Mouse (Mus musculus): ENCODE measurements around the gene Slc9a3r1. TPM values are rescaled to one million over a fixed set of nuclear protein-coding genes. Genes with fewer than 3 reads are reported as not detected.

Gene Slc9a3r1
- polyA plus RNA-seq, 1 experiment from 2014 or later, result 59.8 TPM

DNA sequence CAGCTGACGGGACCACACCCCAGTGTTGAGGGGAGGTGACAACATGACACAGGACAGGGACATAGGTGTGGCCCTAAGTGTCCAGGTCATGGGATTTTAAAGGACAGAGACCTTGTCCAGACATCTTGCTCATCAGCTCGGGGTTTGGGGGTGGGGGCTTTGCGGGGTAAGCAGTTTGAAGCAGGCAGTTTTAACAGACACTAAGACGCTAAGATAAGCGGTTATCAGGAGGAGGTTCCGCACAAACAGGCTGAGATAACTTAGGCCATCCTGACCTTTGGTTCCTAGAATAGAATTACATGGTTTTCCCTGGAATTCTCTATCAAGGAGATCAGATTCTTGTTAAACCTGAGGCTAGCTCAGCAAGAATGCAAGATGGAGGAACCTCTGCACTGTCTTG, 31.6 kb downstream of the Slc9a3r1 start:
- peak; percentile 22; the same call in 1 of the 2 replicates for ATAC-seq (ENCODE audit: low read depth)
- H3K36me3 ChIP-seq, result peaks cover 23% of the 10 kb centered on the region

DNA sequence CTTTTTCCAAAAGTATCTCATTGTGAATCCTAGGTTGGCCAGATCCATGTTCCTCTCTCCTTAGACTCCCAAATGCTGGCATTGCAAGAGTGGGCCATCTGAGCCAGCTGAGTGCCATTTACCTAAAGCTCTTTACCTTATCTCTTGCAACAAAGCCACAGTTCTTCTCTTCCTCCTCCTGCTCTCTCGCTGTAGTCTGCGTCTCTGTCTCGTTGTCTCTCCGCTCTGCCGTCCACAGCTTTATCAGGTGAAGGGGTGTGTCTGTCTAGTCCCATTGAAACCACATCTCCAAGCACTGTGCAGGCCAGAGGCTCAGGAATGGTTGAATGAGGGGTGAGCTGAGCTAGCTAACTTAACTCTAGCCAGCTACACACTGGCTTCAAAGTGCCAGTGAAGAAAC, 32.8 kb downstream of the Slc9a3r1 start:
- Histone ChIP-seq H3K4me2 (no peak overlapping the region), H3K36me3 (peaks cover 22% of the 10 kb centered on the region), H3K9ac (no peak overlapping the region), H3K27me3 (no peaks in the 10 kb centered on the region), H3K4me1 (replicated peaks) (peaks cover 46% of the 10 kb centered on the region), H3K4me3 (replicated peaks) (no peak overlapping the region), H3K9me3 (replicated peaks) (no peaks in the 10 kb centered on the region), H3K27ac (no peak overlapping the region)
- DNase-seq (no peak), ATAC-seq (ENCODE audit: low read depth) (peak; percentile 76)
- 10% methylated on average over 5 of the region's 5 CpGs for WGBS (ENCODE audit: insufficient replicate concordance)

More for the DNA sequence above, 31.6 kb downstream of the Slc9a3r1 start:
- no peak for DNase-seq
- 22% methylated on average over 6 of the region's 6 CpGs for WGBS (ENCODE audit: insufficient replicate concordance)
- no peak overlapping the region for H3K27ac ChIP-seq
- H3K4me2 ChIP-seq, result 0 out of 2 replicates have a peak overlapping the region, but pooled peaks have one; percentile 15
- H3K4me1 ChIP-seq (replicated peaks), result peaks cover 50% of the 10 kb centered on the region
- H3K4me3 ChIP-seq (replicated peaks), result no peak overlapping the region
- no peaks in the 10 kb centered on the region; the same call in 1 of the 2 replicates for H3K9me3 ChIP-seq (replicated peaks)
- H3K27me3 ChIP-seq, result no peaks in the 10 kb centered on the region
- no peak overlapping the region for H3K9ac ChIP-seq

DNA sequence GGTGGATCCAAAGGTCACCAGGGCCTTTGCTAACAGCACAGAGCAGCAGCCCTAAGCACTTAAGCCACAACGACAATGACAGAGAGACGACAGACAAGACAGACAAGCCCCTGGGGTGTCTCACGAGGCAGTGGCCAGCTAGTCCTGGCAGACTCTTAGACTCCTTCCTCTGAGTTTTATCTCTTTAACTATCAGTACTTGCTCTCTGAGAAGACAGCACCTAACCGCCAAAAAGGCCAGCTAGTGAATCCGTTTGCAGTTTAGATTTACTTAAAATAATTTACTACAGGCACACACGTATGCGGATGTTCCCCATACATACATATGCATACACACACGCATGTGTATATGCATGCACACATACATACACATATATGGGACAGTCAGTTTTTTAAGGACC, 34.4 kb downstream of the Slc9a3r1 start:
- no peak overlapping the region for H3K9ac ChIP-seq
- H3K27ac ChIP-seq, result no peak overlapping the region
- peaks cover 33% of the 10 kb centered on the region for H3K4me1 ChIP-seq (replicated peaks)
- H3K4me2 ChIP-seq, result no peak overlapping the region
- H3K9me3 ChIP-seq (replicated peaks), result no peaks in the 10 kb centered on the region
- H3K27me3 ChIP-seq, result no peaks in the 10 kb centered on the region
- no peak for DNase-seq
- no peak overlapping the region for H3K4me3 ChIP-seq (replicated peaks)
- H3K36me3 ChIP-seq, result peaks cover 33% of the 10 kb centered on the region
- ATAC-seq (ENCODE audit: low read depth), result no peak
- 71% methylated on average over 8 of the region's 8 CpGs for WGBS (ENCODE audit: insufficient replicate concordance)

DNA sequence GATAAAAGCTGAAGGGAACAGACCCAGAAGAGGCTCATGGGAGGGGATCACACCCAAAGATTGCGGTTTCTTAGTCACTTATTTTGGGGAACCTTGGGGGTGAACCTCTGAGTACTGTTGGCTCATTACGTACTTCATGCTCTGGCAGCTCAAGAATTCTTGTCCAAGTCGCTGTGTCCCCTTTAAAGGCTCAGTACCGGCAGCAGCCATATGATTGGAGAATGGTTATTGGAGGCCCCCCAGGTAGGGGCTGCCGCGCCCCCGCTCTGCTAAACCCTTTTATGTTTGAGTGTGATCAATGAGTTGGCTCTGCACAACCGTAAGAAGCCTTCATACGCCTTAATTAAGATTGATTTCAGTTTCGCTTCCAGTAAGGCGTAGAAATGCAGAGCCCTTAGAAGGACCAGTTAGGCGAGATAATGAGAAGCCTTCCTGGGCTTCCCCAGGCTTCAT, 35.8 kb downstream of the Slc9a3r1 start:
- H3K36me3 ChIP-seq, result peaks cover 42% of the 10 kb centered on the region
- WGBS (ENCODE audit: insufficient replicate concordance), result 74% methylated on average over 12 of the region's 12 CpGs

DNA sequence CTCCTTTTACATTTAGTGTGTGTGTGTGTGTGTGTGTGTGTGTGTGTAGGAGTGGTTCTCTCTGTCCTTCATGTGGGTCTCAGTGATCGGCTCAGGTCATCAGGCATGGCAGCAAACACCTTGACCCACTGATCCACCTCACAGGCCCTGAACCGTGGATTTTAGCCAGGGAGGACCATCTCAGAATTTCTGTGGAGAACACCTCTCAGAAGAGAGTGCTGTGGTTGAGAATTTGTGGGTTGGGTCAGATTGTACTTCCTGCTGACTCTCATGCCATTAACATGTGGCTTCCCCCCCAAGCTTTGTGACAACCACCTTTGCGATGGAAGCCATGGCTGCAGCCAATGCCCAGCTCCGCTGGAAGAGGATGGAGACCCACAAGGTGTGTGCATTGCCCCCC, 37.4 kb downstream of the Slc9a3r1 start:
- Histone ChIP-seq H3K4me2 (no peak overlapping the region), H3K27ac (no peak overlapping the region), H3K9ac (no peak overlapping the region), H3K9me3 (replicated peaks) (no peaks in the 10 kb centered on the region), H3K36me3 (peaks cover 52% of the 10 kb centered on the region), H3K4me3 (replicated peaks) (no peak overlapping the region), H3K4me1 (replicated peaks) (peaks cover 16% of the 10 kb centered on the region), H3K27me3 (no peaks in the 10 kb centered on the region)
- ATAC-seq (ENCODE audit: low read depth) (no peak), DNase-seq (no peak)
- 77% methylated on average over 4 of the region's 4 CpGs for WGBS (ENCODE audit: insufficient replicate concordance)

More for the DNA sequence above, 35.8 kb downstream of the Slc9a3r1 start:
- Histone ChIP-seq H3K9me3 (replicated peaks) (no peaks in the 10 kb centered on the region), H3K27ac (no peak overlapping the region), H3K4me2 (no peak overlapping the region), H3K9ac (no peak overlapping the region), H3K27me3 (no peaks in the 10 kb centered on the region), H3K4me1 (replicated peaks) (peaks cover 31% of the 10 kb centered on the region), H3K4me3 (replicated peaks) (no peak overlapping the region)
- ATAC-seq (ENCODE audit: low read depth), result no peak
- no peak for DNase-seq

DNA sequence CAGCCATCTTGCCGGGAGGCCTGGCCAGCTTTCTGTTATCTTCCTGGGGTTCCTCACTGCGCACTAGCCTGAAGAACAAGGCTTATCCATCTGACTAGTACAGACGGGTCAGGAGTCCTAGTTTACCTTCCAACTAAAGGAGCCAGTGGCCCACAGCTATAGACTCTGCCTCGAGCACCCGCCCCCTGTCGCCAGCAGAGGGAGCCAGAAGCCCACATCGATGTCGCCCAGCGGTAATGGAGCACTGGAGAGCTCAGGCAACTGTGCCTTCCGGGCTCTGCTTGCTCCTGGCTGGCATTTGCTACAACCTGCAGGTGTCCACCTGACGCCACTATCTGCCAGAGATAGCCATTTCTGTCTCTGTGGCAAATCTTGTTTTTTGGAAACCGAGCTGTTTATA, 39.2 kb downstream of the Slc9a3r1 start:
- H3K36me3 ChIP-seq, result peaks cover 64% of the 10 kb centered on the region
- peak; percentile 52 for DNase-seq
- no peaks in the 10 kb centered on the region for H3K4me1 ChIP-seq (replicated peaks)
- no peak overlapping the region for H3K9ac ChIP-seq
- no peaks in the 10 kb centered on the region for H3K9me3 ChIP-seq (replicated peaks)
- no peaks in the 10 kb centered on the region for H3K27me3 ChIP-seq
- WGBS (ENCODE audit: insufficient replicate concordance), result 19% methylated on average over 12 of the region's 12 CpGs
- H3K27ac ChIP-seq, result no peak overlapping the region
- no peak overlapping the region for H3K4me2 ChIP-seq
- ATAC-seq (ENCODE audit: low read depth), result peak; percentile 60
- H3K4me3 ChIP-seq (replicated peaks), result no peak overlapping the region

DNA sequence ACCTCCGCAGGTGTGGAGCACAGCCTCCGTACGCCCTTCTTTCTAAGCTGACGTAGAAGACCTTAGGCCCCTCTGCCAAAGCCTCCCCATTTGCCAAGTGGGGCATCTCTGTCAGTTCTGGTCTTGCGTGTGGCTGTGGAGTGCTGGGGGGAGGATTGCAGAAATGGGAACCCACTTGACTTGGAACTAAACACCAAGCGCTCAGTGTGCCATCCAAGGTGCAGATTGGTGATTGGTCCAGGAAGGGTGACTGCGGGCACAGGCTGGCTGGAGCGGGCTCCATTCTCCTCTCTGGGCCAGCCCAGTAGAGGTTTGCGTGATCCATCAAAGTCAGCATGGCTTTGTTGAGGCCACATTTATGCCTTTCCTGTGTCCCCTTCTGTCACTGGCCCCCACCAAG, 39.6 kb downstream of the Slc9a3r1 start:
- no peak overlapping the region for H3K27ac ChIP-seq
- peaks cover 68% of the 10 kb centered on the region for H3K36me3 ChIP-seq
- no peak overlapping the region for H3K4me3 ChIP-seq (replicated peaks)
- H3K4me2 ChIP-seq, result no peak overlapping the region
- 84% methylated on average over 9 of the region's 9 CpGs for WGBS (ENCODE audit: insufficient replicate concordance)
- ATAC-seq (ENCODE audit: low read depth) (no peak), DNase-seq (no peak)
- no peaks in the 10 kb centered on the region for H3K4me1 ChIP-seq (replicated peaks)
- H3K9me3 ChIP-seq (replicated peaks), result no peaks in the 10 kb centered on the region
- no peaks in the 10 kb centered on the region for H3K27me3 ChIP-seq
- H3K9ac ChIP-seq, result no peak overlapping the region

DNA sequence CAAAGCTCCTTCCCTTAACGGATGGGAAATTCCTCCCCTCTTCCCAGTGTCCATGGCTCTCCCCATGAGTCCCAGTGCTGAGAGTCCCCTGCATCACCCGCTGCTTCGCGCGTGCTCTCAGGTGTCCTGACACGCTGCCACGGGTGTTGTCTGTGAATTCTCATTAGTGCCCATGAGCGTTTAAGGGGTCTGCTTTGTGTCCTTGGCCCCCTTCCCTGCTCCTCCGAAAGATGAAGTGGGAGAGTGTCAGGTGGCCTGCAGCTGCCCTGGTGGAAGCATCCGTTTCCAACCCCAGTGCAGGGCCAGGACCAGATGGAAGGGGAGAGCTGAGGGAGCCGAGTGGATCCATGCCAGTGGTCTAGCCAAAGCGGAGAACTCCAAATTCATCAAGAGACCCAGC, 45.0 kb downstream of the Slc9a3r1 start:
- WGBS (ENCODE audit: insufficient replicate concordance), result 84% methylated on average over 12 of the region's 12 CpGs
- peaks cover 21% of the 10 kb centered on the region for H3K4me1 ChIP-seq (replicated peaks)
- ATAC-seq (ENCODE audit: low read depth) (no peak), DNase-seq (no peak)
- no peak overlapping the region for H3K4me2 ChIP-seq
- no peaks in the 10 kb centered on the region for H3K27me3 ChIP-seq
- H3K9me3 ChIP-seq (replicated peaks), result no peaks in the 10 kb centered on the region
- no peak overlapping the region for H3K4me3 ChIP-seq (replicated peaks)
- no peak overlapping the region for H3K27ac ChIP-seq
- peaks cover 50% of the 10 kb centered on the region for H3K36me3 ChIP-seq
- no peak overlapping the region for H3K9ac ChIP-seq

DNA sequence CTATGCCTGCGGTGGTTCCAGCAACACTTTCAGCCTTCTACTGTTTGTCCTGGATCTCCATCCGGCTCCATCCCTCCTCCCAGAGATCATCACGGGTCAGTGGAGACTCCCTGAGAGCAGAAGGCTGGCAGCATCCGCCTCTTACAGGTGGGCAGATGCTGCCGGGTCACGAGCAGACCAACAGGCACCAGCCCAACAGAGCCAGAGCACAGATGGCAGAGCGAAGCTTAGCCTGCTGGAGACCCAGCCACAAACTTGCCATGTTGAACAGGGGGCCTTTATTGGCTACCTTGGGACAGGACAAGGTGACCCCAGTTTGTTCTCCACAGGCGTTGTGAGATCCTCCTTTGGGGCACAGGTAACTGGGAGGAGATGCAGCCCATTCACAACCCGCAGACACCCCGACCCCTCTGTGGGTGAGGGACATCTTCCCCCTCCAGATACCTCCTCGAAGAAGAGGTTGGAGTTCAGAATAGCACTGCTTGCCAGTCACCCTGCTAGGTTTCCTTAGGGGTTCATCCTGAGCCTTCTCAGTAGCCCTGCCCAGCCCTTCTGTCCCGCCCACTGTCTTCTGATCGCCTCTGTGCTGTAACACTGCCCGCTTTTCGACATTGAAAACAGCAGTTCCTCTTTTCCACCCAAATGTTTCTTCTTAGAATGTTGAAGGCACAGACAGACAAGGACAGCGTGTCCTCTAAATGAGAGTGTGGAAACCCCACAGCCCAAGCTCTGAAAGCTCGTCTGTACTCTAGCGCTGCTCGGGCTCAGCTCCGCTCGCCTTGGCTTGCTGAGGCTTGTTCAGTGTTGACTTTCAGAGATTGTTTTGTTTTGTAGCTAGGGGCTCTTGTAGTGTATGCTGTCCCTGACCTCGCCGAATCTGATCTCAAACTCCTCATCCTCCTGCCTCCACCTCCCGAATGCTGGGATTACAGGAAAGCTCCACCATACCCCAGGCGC, 45.9 kb downstream of the Slc9a3r1 start:
- Histone ChIP-seq H3K9me3 (replicated peaks) (no peaks in the 10 kb centered on the region), H3K27ac (no peak overlapping the region), H3K27me3 (no peaks in the 10 kb centered on the region), H3K9ac (no peak overlapping the region), H3K4me1 (replicated peaks) (peaks cover 21% of the 10 kb centered on the region), H3K4me2 (no peak overlapping the region), H3K4me3 (replicated peaks) (no peak overlapping the region), H3K36me3 (peaks cover 42% of the 10 kb centered on the region)
- WGBS (ENCODE audit: insufficient replicate concordance), result 69% methylated on average over 25 of the region's 25 CpGs
- DNase-seq, result no peak
- no peak for ATAC-seq (ENCODE audit: low read depth)

DNA sequence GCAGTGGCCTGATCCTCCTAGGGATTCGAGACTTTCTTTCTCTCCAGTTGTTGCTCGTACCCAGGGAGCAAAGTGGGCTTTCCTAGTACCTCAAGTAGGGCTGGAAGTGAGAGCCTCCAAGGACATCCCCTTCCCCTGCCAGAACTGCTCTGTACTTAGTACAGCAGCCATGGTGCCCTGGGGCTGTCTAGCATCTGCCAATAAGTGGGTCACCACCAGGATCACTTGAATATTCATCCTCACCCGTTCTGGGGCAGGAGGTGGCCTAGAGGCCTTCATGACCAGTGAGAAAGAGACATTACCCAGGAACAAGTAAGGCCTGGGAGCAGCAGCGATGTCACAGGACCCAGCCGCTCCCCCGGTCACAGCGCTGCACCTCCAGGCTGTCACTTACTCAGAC, 46.8 kb downstream of the Slc9a3r1 start:
- Histone ChIP-seq H3K4me1 (replicated peaks) (peaks cover 21% of the 10 kb centered on the region), H3K9me3 (replicated peaks) (no peaks in the 10 kb centered on the region), H3K27ac (no peak overlapping the region), H3K27me3 (no peaks in the 10 kb centered on the region), H3K36me3 (peaks cover 38% of the 10 kb centered on the region), H3K9ac (no peak overlapping the region), H3K4me2 (no peak overlapping the region), H3K4me3 (replicated peaks) (no peak overlapping the region)
- DNase-seq (no peak), ATAC-seq (ENCODE audit: low read depth) (no peak)
- WGBS (ENCODE audit: insufficient replicate concordance), result 70% methylated on average over 7 of the region's 7 CpGs

DNA sequence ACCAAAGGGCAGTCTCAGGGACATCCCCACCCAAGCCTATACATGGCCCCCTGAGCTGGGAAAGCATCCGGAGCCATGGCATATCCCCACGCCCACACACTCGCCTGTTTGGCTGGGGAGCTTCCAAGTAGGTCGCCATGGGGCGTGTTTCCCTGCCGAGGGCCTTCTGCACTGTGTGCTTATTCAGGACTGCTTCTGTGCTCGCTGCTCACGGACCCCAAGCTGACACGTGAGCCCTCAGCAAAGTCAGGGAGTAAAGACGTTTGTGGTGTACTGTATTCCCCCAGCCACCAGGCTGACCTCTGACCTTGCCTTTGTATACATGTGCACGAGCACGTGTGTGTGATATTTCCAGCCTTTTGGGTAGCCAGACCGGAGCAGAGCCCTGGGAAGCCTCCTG, 49.0 kb downstream of the Slc9a3r1 start:
- DNase-seq (no peak), ATAC-seq (ENCODE audit: low read depth) (no peak; the same call in 1 of the 2 replicates)
- no peak overlapping the region for H3K4me3 ChIP-seq (replicated peaks)
- H3K27me3 ChIP-seq, result no peaks in the 10 kb centered on the region
- no peak overlapping the region for H3K4me2 ChIP-seq
- H3K9me3 ChIP-seq (replicated peaks), result no peaks in the 10 kb centered on the region
- peaks cover 23% of the 10 kb centered on the region for H3K4me1 ChIP-seq (replicated peaks)
- peaks cover 17% of the 10 kb centered on the region for H3K36me3 ChIP-seq
- WGBS (ENCODE audit: insufficient replicate concordance), result 61% methylated on average over 13 of the region's 13 CpGs
- no peak overlapping the region for H3K9ac ChIP-seq
- no peak overlapping the region for H3K27ac ChIP-seq

DNA sequence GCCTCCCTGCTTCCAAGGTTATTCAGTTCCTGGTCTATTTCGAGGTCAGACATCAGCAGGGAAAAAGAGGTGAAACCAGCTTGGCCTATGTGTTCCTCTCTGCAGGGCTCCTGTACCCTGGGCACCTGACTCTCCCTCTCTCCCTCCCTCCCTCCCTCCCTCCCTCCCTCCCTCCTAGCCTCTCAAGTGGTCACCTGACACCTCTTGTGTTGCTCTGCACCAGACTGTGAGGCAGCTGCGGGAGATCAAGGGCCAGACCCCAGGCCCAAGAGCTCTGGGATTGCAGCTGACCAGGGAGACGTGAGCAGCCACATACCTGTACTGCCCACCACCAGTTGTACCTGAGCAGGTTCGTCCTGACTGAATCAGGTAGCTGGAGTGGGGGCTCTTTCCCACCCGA, 52.0 kb downstream of the Slc9a3r1 start:
- no peak for ATAC-seq (ENCODE audit: low read depth)
- Histone ChIP-seq H3K27ac (no peak overlapping the region), H3K27me3 (no peaks in the 10 kb centered on the region), H3K9ac (no peak overlapping the region), H3K36me3 (no peaks in the 10 kb centered on the region), H3K4me3 (replicated peaks) (no peak overlapping the region), H3K4me1 (replicated peaks) (peaks cover 47% of the 10 kb centered on the region), H3K9me3 (replicated peaks) (no peaks in the 10 kb centered on the region), H3K4me2 (no peak overlapping the region)
- DNase-seq, result no peak
- 55% methylated on average over 5 of the region's 5 CpGs for WGBS (ENCODE audit: insufficient replicate concordance)

All from liver, embryonic 13.5 days (tissue).